8 mouse cellular contexts compared by ENCODE assay signal in genomic region chr8:72491680-72492621, GRCm38 (mm10). TPM values are rescaled to one million over a fixed set of nuclear protein-coding genes. Genes with fewer than 3 reads are reported as not detected.
DNase-seq lines count a peak whose midpoint lies in the region; ATAC-seq lines count a peak whose summit lies in the region.

Gene Slc35e1, minus strand, starts transcription at chr8:72492614.

- H3K4me1 ChIP-seq in forebrain, embryonic 14.5 days (ENCODE audit: control insufficient read depth, insufficient read depth, low read length), result peaks cover 19% of the 10 kb centered on the region

- H3K27ac ChIP-seq in forebrain, embryonic 14.5 days (ENCODE audit: low read depth, low read length), result peak within 1 kb of the TSS; percentile 72

- DNase-seq in heart, adult 11 months, result peak; percentile 95
- DNase-seq in heart, adult 9 months (ENCODE audit: low spot score in 2 of 2), result no peak
- DNase-seq in adrenal gland, postnatal 36 days, result peak; percentile 47 to 55
- no peak for DNase-seq in forebrain, embryonic 14.5 days (ENCODE audit: low spot score)
- no peak for DNase-seq in heart, postnatal 36 days
- DNase-seq in layer of hippocampus, postnatal 10 days (ENCODE audit: low spot score in 2 of 2), result peak; percentile 36 to 39
- DNase-seq in lung, postnatal 10 days, result peak; percentile 42
- peak; percentile 52 for DNase-seq in retina, postnatal 1 day

- no peaks in the 10 kb centered on the region for H3K27me3 ChIP-seq in forebrain, embryonic 14.5 days (replicated peaks; ENCODE audit: control insufficient read depth, insufficient read depth, low read length)

- peak; percentile 62; the same call in 1 of the 2 replicates for ATAC-seq in forebrain, embryonic 14.5 days

- H3K4me2 ChIP-seq in forebrain, embryonic 14.5 days (ENCODE audit: low read length), result peak within 1 kb of the TSS; percentile 93

- peaks cover 43% of the 10 kb centered on the region for H3K36me3 ChIP-seq in forebrain, embryonic 14.5 days (ENCODE audit: control insufficient read depth, insufficient read depth, low read length)

- under 1% methylated on average over 81 of the region's 98 CpGs for WGBS in forebrain, embryonic 14.5 days

- intact Hi-C loops in heart, postnatal 36 days (cut with DNase I), result loop anchor here (2.0 to 5.0 kb wide), 3 partner anchors 15 to 70 kb away; partner anchors contain the start of genes Eps15l1 and Med26

- H3K4me3 ChIP-seq in forebrain, embryonic 14.5 days (ENCODE audit: low read depth, low read length), result peak within 1 kb of the TSS; percentile 87

- no peaks in the 10 kb centered on the region for H3K9me3 ChIP-seq in forebrain, embryonic 14.5 days (replicated peaks; ENCODE audit: control insufficient read depth, low read length)

- peak within 1 kb of the TSS; percentile 79 for H3K9ac ChIP-seq in forebrain, embryonic 14.5 days (ENCODE audit: low read length)

RNA-seq across cellular contexts. Expression of gene Slc35e1, which starts in this region (rescaled TPM):
- 10 to 100 TPM; 36.2 to 37.7 TPM for total RNA-seq in adrenal gland, postnatal 36 days (2021)
- 5.8 and 6.6 TPM in 2 replicates for polyA plus RNA-seq in forebrain, embryonic 14.5 days (2014; fragmentation: Nextera tagmentation; extraction: Ambion mirVana)
- 10 to 100 TPM; 68.5 to 72.2 TPM for total RNA-seq in heart, postnatal 36 days (2021)
- total RNA-seq in layer of hippocampus, postnatal 10 days (2021), result 10 to 100 TPM; 37.6 to 40.2 TPM

Comparison
In these comparisons a context has a peak if more than half of its experiments do, and no peak if none do; other contexts are left out.
1. DNase-seq: peak in heart, adult 11 months (single experiment), adrenal gland, postnatal 36 days (2 of 2), layer of hippocampus, postnatal 10 days (2 of 2), lung, postnatal 10 days (single experiment) and retina, postnatal 1 day (single experiment); none in heart, adult 9 months (0 of 2), forebrain, embryonic 14.5 days (single experiment) and heart, postnatal 36 days (0 of 2).